Mouse (Mus musculus) layer of hippocampus, adult 18-20 months (tissue): ENCODE measurements around the gene Por. TPM values are rescaled to one million over a fixed set of nuclear protein-coding genes. Genes with fewer than 3 reads are reported as not detected.
A peak's percentile ranks its signal among the peaks of the same experiment; 100 is the strongest.

Experiments used
- DNase-seq, 2 experiments: peaks; one replicate each; pipeline ENCODE4 v3.0.0; 2022; ENCODE audit warnings: low spot score in 2 of 2
- microRNA-seq, 2 experiments: library from miRNA; unstranded; fragments of <30 nt; microRNA quantifications; one replicate each; pipeline ENCODE4 v1.2.0; 2021
- total RNA-seq, 2 experiments: library from RNA; stranded (reverse); gene quantifications; 2 replicates each; pipeline ENCODE4 v1.2.3; 2021

Por gene
- total RNA-seq, 2 experiments from 2014 or later, result 102 to 109 TPM

DNA sequence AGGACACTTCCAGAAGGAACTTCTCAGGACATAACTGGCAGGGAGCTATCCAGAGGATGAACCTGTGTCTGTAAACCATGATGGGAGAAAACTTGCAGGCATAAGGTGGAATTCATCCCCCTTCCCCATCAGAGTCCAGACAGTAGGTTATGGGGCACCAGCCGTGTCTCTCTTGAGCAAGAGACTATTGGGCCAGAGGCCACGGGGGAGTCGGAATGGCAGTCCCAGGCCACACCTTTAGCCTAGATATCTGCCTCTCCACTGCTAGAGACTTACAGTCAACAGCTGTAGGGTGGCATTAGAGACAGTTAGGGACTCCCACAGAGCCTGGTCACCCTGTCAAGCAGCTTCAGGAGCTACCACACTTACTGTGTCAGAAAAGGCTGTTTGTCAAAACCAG is 92.0 kb downstream of the Por start:
- no peak for DNase-seq

DNA sequence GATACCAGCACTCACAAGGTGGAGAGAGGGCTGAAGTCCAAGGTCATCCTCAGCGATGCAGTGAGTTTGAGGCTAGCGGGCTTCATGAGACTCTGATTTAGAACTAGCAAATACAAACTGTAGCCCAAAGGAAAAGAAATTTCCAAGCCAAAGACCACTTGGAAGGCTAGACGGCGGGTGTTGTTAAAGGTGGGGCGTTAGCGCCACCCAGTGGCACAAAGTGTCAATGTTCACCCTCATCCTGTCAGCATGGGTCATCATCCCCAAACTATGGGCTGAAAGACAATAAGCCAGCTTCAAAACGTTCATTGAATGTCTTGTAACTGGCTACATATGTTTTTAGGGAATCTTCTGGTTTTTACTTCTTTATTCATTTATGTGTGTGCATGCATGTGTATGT is 93.7 kb downstream of the Por start:
- peak; percentile 37 to 82 for DNase-seq

DNA sequence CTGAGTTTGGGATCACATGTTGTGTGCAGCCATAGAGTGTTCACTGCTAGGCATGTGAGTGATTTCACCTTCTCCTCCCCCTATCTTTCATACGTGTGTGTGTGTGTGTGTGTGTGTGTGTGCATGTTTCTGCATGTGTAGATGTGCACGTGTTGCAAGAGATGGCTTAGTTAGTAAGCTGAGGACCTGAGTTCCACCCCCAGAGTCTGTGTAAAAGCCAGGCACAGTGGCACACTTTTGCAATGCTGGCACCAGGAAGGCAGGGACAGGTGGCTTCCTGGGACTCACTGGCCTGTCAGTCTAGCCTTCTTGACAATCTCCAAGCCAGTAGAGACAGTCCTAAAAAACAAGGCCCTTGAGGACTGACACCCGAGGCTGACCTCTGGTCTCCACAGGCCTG is 95.1 kb downstream of the Por start:
- DNase-seq, result no peak

DNA sequence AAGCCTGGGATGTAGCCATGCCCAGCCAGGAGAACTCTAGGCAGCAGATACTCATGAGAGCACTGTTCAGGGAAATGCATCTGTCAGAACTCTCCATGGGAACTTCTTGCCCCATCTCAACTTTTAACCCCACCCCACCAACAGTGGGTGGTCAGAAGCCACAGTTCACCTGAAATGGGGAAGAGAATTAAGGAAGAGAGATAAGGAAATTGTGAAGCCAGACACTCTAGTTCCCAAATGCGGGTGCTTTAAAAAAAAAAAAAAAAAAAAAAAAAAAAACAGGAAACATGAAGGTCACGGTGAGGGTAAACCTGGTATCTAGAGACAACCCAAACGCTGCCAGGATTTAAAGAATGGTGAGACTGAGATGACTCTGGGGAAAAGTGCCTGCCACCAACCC is 102.7 kb downstream of the Por start:
- DNase-seq, result no peak

DNA sequence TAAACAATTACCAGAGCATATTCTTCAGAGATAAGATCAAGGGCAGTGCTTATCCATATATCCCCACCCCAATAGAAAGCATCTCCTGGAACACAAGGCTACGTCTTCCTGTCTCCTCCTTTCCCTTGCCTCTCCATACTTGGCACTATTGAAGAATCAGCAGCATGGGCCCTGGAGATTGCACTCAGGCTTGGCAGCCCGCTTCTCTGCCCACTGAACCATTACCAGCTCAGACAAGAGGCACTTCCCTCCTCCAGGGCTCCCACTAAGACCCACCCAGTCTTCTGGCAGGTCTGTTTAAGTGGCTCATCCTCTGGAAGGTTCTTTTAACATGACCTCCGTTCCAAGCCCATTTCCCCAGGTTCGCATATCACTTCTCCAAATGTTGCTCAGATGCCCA is 106.7 kb downstream of the Por start:
- DNase-seq, result no peak

DNA sequence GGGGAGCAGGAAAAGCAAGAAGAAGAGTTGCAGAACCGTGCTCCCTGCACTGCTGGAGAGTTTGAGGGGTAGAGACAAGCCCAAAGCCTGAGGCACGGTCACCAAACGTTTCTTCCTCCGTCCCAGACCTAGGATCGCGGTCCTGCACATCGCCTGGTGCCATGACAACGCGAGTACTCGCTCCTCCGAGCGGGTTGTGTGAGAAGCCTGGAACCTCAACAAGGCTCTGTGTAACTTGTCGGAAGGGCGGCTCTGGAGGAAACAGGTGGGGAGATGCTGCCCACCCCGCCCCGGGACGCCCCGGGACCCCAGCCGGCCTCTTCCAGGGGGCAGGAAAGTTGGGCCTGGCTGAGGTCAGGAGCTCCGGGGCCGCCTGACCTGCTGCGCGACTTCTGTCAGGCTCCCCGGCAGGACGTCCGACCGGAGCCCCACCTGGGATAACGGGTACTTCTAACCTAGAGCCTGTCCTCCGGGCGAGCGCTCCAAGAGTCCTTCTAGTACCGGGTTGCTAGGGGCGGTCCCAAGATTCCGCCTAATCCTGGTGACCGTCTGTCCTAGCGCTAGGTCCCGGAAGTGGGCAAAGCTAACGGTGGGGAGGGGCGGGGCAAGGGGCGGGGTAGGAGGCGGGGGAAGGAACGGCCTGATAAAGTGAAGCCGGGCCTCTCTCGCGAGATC is 108.1 kb downstream of the Por start, which contains the start of gene Styxl1:
Gene Styxl1, minus strand, starts transcription at position 590 of the 675 bp plus-strand sequence.
- no peak for DNase-seq

DNA sequence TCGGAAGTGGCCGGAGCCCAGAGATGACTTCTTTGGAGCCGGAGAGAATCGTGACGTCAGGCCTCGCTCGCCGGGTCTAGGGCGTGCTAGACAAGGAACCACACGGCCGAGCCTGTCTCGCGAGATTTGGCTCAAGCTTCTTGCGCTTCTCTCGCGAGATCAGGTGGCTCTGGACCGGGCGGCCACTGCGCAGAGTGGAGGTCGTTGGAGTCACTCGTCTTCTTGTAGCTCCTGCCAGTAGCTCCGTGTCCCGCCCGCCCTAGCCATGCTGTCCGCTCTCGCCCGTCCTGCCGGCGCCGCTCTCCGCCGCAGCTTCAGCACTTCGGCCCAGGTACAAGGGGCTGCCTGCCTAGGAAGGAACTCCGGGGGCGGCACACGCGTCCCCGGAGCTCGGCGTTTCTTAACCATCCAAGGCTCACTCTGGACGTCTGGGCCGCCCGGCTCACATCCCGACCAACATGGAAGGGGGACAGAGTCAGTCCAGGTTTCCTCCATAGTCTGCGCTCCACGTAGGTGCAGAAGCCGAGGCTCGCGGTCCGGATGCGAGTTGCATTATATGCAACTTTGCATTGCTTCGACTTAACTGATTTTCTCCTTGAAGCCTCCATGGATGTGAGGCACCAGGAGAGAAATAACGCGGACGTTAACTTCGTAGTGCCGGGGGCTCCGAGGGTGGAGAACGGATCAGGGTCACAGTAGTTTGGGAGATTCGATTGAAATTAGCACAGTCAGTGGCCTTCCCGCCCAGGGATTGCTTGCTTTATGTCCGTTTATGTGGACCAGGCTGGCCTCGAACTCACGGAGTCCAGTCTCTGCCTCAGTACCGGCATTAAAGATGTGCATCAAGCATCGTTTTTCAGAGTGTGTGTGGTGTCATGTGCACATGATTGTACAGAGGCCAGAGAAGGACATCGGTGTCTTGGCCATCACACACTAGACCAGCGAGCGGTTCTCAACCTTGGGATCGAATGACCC is 108.9 kb downstream of the Por start, which contains the start of gene Mdh2:
Gene Mdh2, plus strand, starts transcription at position 10 of the 975 bp plus-strand sequence.
- DNase-seq, result peak; percentile 99 to 100

DNA sequence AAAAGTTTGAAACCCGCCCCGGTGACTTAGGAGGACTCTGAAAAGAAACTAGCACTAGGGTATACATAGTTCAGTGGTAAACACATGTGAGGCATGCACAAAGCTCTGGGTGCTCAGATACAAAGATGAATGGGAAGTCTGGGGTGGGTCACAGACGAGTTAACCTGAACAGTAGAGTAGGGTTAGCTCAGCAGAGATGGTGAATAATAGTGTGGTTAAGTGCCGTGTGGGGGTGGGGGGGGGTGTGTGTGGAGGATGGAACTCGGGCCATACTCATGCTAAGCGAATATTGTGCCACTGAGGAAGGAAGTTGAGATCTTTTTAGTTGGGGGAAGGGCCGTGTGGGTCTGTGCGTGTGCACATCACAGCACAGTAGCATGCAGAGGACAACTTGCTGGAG is 110.5 kb downstream of the Por start:
- no peak for DNase-seq

DNA sequence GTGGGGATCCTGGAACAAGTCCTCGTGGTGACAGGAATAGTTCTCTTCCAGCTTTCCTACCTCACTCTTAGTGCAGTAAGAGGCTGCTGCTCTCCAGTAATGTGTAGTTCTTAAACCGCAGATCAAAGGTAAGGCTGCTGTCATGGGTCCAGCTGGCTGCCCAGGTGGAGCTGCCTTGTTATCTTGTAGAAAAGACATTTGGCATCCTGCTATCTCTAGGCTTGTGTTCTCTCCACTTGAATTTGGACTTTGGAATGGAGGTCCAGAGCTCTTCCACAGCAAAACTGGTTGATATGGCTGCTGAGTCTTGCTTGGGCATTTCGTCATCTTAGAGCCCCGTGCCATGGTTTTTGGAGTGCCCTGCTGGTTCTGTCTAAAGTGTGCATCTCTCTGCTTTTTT is 113.1 kb downstream of the Por start:
- DNase-seq, result no peak

Small RNAs within 50 kb of the gene (microRNA-seq; reads per million reads assigned to microRNA genes)
- gene Mir7034, result 0.39 to 1.2 reads per million in 2 experiments

Other genes starting within 250 kb of the Por start
- gene Hip1, start 124.9 kb upstream of the Por start, total RNA-seq, result 10 to 100 TPM; 34.6 to 34.8 TPM
- not detected for gene Ccl26, start 106.5 kb upstream of the Por start, total RNA-seq
- gene Ccl24, start 97.0 kb upstream of the Por start, total RNA-seq, result under 1 TPM in 1 of 2 experiments, not detected in 1; 0.67 TPM
- 10 to 100 TPM; 83.2 to 83.9 TPM for gene Rhbdd2, start 37.4 kb upstream of the Por start, total RNA-seq
- 10 to 100 TPM; 16.0 to 18.1 TPM for gene Tmem120a, start 74.4 kb downstream of the Por start, total RNA-seq
- gene Styxl1, start 108.4 kb downstream of the Por start, total RNA-seq, result not detected
- 100 to 1,000 TPM; 398 to 413 TPM for gene Mdh2, start 108.4 kb downstream of the Por start, total RNA-seq
- 10 to 100 TPM; 75.2 to 77.7 TPM for gene Srrm3, start 136.9 kb downstream of the Por start, total RNA-seq
- gene Hspb1, start 217.9 kb downstream of the Por start, total RNA-seq, result 10 to 100 TPM; 16.7 to 22.4 TPM